Mouse (Mus musculus) midbrain, embryonic 10.5 days (tissue): ENCODE data around the gene Gm11639. TPM values are rescaled to one million over a fixed set of nuclear protein-coding genes. Genes with fewer than 3 reads are reported as not detected.

Experiments
- polyA plus RNA-seq: library from polyadenylated mRNA; unstranded; fragments of >200 nt; fragmentation: Nextera tagmentation; extraction: Ambion mirVana; gene quantifications from 2 replicates; pipeline ENCODE4 v1.2.1, GENCODE M21; 2016

Gene Gm11639
- polyA plus RNA-seq, 1 experiment from 2014 or later: not detected

Other genes starting within 250 kb of the Gm11639 start
- 24.5 and 27.9 TPM in 2 replicates for gene Kansl1, start 216.8 kb upstream of the Gm11639 start, polyA plus RNA-seq
- gene Cdc27, start 135.1 kb upstream of the Gm11639 start, polyA plus RNA-seq: 47.3 and 53.5 TPM in 2 replicates
- gene Myl4, start 135.0 kb upstream of the Gm11639 start, polyA plus RNA-seq: 0.94 and 1.2 TPM in 2 replicates
- gene Itgb3, start 77.7 kb upstream of the Gm11639 start, polyA plus RNA-seq: 3.7 and 4.7 TPM in 2 replicates